Mouse (Mus musculus): ENCODE measurements around the gene Psg28. TPM values are rescaled to one million over a fixed set of nuclear protein-coding genes. Genes with fewer than 3 reads are reported as not detected.
"Not testable (repeated sequence)": the region's sequence is repeated elsewhere in the genome, so short reads cannot be mapped to it uniquely, and the experiment has no call there.

The Psg28 gene
- total RNA-seq (2014; rRNA removed) (not detected in 2 replicates), polyA plus RNA-seq (2015; fragmentation: Nextera tagmentation; extraction: Ambion mirVana) (not detected in 2 replicates)

DNA sequence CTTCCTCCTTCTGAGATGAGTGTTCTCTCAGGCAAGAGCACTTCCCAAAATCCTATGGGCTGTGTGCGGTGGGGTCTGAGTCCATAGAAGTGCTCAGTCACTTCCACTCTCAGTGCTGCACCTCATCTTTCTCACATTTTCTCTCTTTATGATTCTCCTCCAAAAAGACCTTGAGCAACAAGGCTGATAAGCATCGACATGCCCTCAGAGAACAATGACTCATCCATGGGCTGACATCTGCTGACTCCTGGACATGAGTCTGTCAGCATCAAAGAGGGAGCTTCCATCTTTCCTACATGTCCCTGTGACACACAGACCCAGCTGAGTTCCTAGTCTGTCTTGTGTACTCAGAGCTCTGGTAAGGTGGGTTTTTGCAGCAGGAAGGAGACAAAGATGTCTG, at the start of gene Psg28:
Psg28 (minus strand) TSS at position 101 of the 400 bp plus-strand sequence.
- not testable (repeated sequence) for H3K36me3 ChIP-seq (ENCODE audit: insufficient read depth, low read length); DNase-seq (ENCODE audit: low spot score); H3K9ac ChIP-seq (replicated peaks; ENCODE audit: low read length); H3K4me3 ChIP-seq (ENCODE audit: low read length); H3K4me2 ChIP-seq (ENCODE audit: low read depth, low read length); ATAC-seq; H3K27me3 ChIP-seq (ENCODE audit: insufficient read depth, low read length); H3K4me1 ChIP-seq (ENCODE audit: insufficient read depth, low read length); H3K9me3 ChIP-seq (ENCODE audit: low read length); H3K27ac ChIP-seq
- WGBS: 71% methylated on average over 2 of the region's 2 CpGs

GRCm38 (mm10) chr7:18403407-18403806, 28.4 kb downstream of the Psg28 start:
- WGBS: 35% methylated on average over 11 of the region's 11 CpGs
- no peak for DNase-seq (ENCODE audit: low spot score)
- Histone ChIP-seq H3K4me3 (ENCODE audit: low read length) (peak overlapping the region; percentile 17; the same call in 1 of the 2 replicates), H3K9ac (replicated peaks; ENCODE audit: low read length) (no peak overlapping the region), H3K27ac (no peak overlapping the region), H3K4me2 (ENCODE audit: low read depth, low read length) (no peak overlapping the region), H3K4me1 (ENCODE audit: insufficient read depth, low read length) (no peaks in the 10 kb centered on the region), H3K27me3 (ENCODE audit: insufficient read depth, low read length) (no peaks in the 10 kb centered on the region), H3K36me3 (ENCODE audit: insufficient read depth, low read length) (no peaks in the 10 kb centered on the region), H3K9me3 (ENCODE audit: low read length) (peaks cover 7% of the 10 kb centered on the region; the same call in 1 of the 2 replicates)
- ATAC-seq: no peak
- no peak for TF ChIP-seq CTCF (IDR thresholded peaks at IDR 0.05; ENCODE audit: low read depth)

DNA sequence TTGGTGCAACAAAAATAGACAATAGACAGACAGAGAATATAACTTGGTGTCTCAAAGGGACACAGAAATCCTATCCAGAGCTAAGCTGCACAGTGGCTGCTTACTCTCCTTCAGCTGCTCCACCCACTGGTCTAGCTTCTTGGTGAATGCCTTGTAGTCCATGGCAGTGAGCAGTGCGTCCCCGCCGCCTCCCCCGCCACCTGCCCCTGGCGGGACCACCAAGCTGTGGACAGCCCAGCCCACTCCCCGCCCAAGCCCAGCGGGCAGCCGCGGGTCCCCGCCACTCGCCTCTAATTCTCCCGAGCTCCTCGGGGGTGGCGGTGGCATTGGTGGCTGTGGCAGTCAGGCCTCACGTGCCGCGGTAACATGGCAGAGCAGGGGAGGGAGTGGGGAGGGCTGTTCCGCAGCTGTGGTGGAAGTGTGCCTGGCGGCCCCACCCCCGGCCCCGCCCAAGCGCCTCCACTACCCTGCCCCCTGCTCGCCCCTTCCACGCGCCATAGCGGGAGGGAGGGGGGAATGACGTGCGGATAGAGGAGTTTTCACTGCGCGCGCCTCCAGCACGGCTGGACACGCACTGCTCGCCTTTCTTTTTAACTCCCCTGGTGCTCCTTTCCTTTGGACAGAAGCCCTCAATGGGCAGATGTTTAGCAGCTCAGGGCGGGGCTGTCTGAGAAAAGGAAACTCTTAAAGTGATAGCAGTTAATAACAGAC, 29.2 kb downstream of the Psg28 start:
- 45% methylated on average over 35 of the region's 35 CpGs for WGBS
- Histone ChIP-seq H3K36me3 (ENCODE audit: insufficient read depth, low read length) (no peaks in the 10 kb centered on the region), H3K9me3 (ENCODE audit: low read length) (peaks cover 7% of the 10 kb centered on the region; the same call in 1 of the 2 replicates), H3K4me2 (ENCODE audit: low read depth, low read length) (no peak overlapping the region), H3K27ac (no peak overlapping the region), H3K4me3 (ENCODE audit: low read length) (peak overlapping the region; percentile 17; the same call in 1 of the 2 replicates), H3K9ac (replicated peaks; ENCODE audit: low read length) (no peak overlapping the region), H3K4me1 (ENCODE audit: insufficient read depth, low read length) (no peaks in the 10 kb centered on the region), H3K27me3 (ENCODE audit: insufficient read depth, low read length) (no peaks in the 10 kb centered on the region)
- DNase-seq (ENCODE audit: low spot score): peak; percentile 30
- TF ChIP-seq CTCF (IDR thresholded peaks at IDR 0.05; ENCODE audit: low read depth): no peak
- peak; percentile 82 for ATAC-seq

GRCm38 (mm10) chr7:18391483-18391882, 40.4 kb downstream of the Psg28 start:
- H3K4me2 ChIP-seq (ENCODE audit: low read depth, low read length); H3K4me3 ChIP-seq (ENCODE audit: low read length); H3K36me3 ChIP-seq (ENCODE audit: insufficient read depth, low read length); H3K4me1 ChIP-seq (ENCODE audit: insufficient read depth, low read length); DNase-seq (ENCODE audit: low spot score); ATAC-seq; H3K27me3 ChIP-seq (ENCODE audit: insufficient read depth, low read length); H3K9me3 ChIP-seq (ENCODE audit: low read length); H3K27ac ChIP-seq; H3K9ac ChIP-seq (replicated peaks; ENCODE audit: low read length): not testable (repeated sequence)
- 85% methylated on average over 4 of the region's 4 CpGs for WGBS

GRCm38 (mm10) chr7:18378295-18378694, 53.5 kb downstream of the Psg28 start:
- Histone ChIP-seq H3K4me3 (ENCODE audit: low read length) (no peak overlapping the region), H3K36me3 (ENCODE audit: insufficient read depth, low read length) (no peaks in the 10 kb centered on the region), H3K4me2 (ENCODE audit: low read depth, low read length) (no peak overlapping the region), H3K27me3 (ENCODE audit: insufficient read depth, low read length) (no peaks in the 10 kb centered on the region), H3K4me1 (ENCODE audit: insufficient read depth, low read length) (no peaks in the 10 kb centered on the region), H3K9me3 (ENCODE audit: low read length) (peaks cover 20% of the 10 kb centered on the region; the same call in 1 of the 2 replicates), H3K27ac (no peak overlapping the region), H3K9ac (replicated peaks; ENCODE audit: low read length) (no peak overlapping the region)
- DNase-seq (ENCODE audit: low spot score) (no peak), ATAC-seq (no peak)
- 47% methylated on average over 2 of the region's 2 CpGs for WGBS
- TF ChIP-seq CTCF (IDR thresholded peaks at IDR 0.05; ENCODE audit: low read depth): no peak

Small RNA genes within 50 kb of the gene (microRNA-seq; reads per million reads assigned to microRNA genes)
- gene Gm24715: 0 reads per million in 2 experiments

Other genes starting within 250 kb of the Psg28 start
- not detected in 2 replicates for gene Mill1, start 186.7 kb downstream of the Psg28 start, total RNA-seq (2014; rRNA removed)
- gene Mill1, start 186.7 kb downstream of the Psg28 start, polyA plus RNA-seq (2015; fragmentation: Nextera tagmentation; extraction: Ambion mirVana): not detected in 2 replicates
- gene Psg18, start 77.0 kb downstream of the Psg28 start, total RNA-seq (2014; rRNA removed): not detected in 2 replicates
- not detected in 2 replicates for gene Psg18, start 77.0 kb downstream of the Psg28 start, polyA plus RNA-seq (2015; fragmentation: Nextera tagmentation; extraction: Ambion mirVana)
- gene Psg26, start 52.1 kb upstream of the Psg28 start, total RNA-seq (2014; rRNA removed): not detected in 2 replicates
- not detected in 2 replicates for gene Psg26, start 52.1 kb upstream of the Psg28 start, polyA plus RNA-seq (2015; fragmentation: Nextera tagmentation; extraction: Ambion mirVana)
- not detected in 2 replicates for gene Psg25, start 100.2 kb upstream of the Psg28 start, total RNA-seq (2014; rRNA removed)
- not detected in 2 replicates for gene Psg25, start 100.2 kb upstream of the Psg28 start, polyA plus RNA-seq (2015; fragmentation: Nextera tagmentation; extraction: Ambion mirVana)
- gene Psg27, start 135.3 kb upstream of the Psg28 start, total RNA-seq (2014; rRNA removed): not detected in 2 replicates
- not detected in 2 replicates for gene Psg27, start 135.3 kb upstream of the Psg28 start, polyA plus RNA-seq (2015; fragmentation: Nextera tagmentation; extraction: Ambion mirVana)
- gene Psg23, start 184.5 kb upstream of the Psg28 start, total RNA-seq (2014; rRNA removed): not detected in 2 replicates
- not detected in 2 replicates for gene Psg23, start 184.5 kb upstream of the Psg28 start, polyA plus RNA-seq (2015; fragmentation: Nextera tagmentation; extraction: Ambion mirVana)
- not detected in 2 replicates for gene Psg21, start 224.7 kb upstream of the Psg28 start, total RNA-seq (2014; rRNA removed)
- gene Psg21, start 224.7 kb upstream of the Psg28 start, polyA plus RNA-seq (2015; fragmentation: Nextera tagmentation; extraction: Ambion mirVana): not detected in 2 replicates

Measured in hindbrain, postnatal 0 days (tissue).